Mouse (Mus musculus) heart, postnatal 10 days (tissue): Measurements from ENCODE around the gene Pank1. TPM values are rescaled to one million over a fixed set of nuclear protein-coding genes. Genes with fewer than 3 reads are reported as not detected.
A peak's percentile ranks its signal among the peaks of the same experiment; 100 is the strongest.

Experiments used
- DNase-seq, 2 experiments: peaks; one replicate each; pipeline ENCODE4 v3.0.0; 2021
- intact Hi-C: fragments of 180-260 bp; cut with DNase I; formaldehyde crosslinking; loops from one replicate; pipeline ENCODE4 v1.15.1; 2025
- total RNA-seq, 2 experiments: library from RNA; stranded (reverse); gene quantifications; 2 replicates each; pipeline ENCODE4 v1.2.3; 2021

Pank1 gene
- total RNA-seq, 2 experiments from 2014 or later = 30.3 to 41.0 TPM

DNA sequence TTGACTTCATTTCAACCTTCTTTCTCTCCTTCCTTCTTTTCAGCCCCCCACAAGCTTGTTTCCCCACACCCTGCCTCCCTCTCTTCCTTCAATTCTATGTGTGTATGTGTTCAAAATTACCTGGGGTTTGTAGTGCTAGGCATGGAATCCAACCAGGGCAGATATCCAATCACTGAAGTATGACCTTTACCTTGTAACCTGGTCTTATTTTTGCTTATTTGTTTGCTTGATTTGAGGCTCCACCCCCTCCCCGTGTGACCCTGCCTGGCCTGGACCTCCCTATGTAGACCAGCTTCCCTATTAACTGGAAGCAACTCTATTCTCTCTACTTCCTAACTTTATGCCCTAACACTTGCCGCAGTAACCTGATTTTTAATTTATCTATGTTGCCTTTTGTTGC lies 3.2 kb upstream of the Pank1 start:
- intact Hi-C loops = no loop called here
- DNase-seq = no peak

DNA sequence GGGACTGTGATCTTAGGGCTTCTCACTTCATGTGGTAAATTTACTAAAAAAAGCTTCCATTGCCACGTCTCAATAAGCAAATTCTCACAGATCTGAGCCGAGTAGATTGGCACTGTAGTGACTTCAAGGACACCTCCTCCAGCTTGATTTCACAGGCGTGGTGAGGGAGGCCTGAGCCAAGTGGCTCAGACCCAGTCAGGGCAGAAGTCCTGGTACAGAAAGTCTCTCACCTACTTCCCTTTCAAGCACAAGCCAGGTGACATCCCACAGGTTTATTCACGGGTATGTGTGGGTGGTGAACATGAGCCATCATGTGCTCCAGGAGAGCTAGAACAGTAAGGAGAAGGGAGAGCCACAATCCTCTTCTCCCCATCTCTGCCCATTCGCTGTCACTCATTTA lies 1.9 kb upstream of the Pank1 start:
- DNase-seq = no peak
- intact Hi-C loops = no loop called here

DNA sequence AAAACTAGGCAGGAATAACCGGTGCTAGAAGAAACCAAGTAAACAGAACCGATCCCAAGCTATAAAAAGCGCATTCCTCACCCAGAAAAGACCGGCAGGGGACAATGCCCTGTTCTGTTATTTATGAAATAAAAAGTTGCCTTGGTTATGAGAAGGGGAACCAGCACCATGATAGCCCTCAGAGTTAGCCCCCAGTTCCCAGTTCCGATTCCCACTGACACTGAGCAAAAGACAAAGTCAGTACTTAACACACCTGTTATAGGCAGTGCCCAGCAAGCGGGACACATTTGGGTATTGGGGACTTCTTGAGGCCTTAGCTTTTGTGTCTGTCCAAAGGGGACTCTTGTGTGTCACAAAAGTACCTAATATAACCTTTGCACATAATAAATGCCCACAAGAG lies 369 bp upstream of the Pank1 start:
- peak in 1 of 2 experiments; percentile 35 for DNase-seq
- intact Hi-C loops = loop anchor here (2.0 to 5.0 kb wide), 2 partner anchors 41 to 212 kb away; no protein-coding TSS in a partner anchor

DNA sequence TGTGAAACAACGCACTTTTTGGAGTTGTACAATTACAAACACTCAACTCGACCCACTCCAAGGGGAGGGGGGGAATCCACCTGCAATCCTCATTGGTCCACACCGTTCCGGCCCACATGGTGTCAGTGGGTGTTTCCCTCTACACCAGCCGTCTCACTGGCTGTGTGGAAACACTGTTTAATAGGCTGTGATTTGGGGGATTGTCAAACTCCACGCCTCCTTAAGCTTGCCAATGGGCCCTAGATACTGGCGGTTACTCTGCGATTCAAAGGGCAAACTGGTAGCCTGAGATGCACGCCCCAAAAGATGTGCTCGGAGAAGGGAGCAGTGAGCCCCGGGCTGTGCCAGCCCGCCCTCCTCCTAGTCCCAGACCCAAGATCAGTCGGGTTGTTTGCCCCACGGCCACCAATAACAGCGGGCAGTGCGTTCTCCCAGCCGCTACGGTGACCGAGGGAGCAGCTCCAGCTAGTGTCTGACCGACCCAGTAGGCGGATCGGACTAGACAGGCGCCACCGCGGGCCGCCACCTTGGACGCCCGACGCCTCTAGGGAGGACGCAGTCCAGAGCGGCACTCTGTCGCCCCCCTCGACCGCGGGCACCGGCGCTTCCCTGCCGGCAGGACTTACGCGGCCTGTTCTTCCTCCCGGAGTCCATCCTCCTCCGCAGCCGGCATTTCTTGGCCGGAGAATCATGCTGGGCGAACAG lies 1.2 kb downstream of the Pank1 start:
- DNase-seq = peak; percentile 90 to 92
- intact Hi-C loops = loop anchor here (1.0 to 5.0 kb wide), 4 partner anchors 22 to 211 kb away; no protein-coding TSS in a partner anchor

DNA sequence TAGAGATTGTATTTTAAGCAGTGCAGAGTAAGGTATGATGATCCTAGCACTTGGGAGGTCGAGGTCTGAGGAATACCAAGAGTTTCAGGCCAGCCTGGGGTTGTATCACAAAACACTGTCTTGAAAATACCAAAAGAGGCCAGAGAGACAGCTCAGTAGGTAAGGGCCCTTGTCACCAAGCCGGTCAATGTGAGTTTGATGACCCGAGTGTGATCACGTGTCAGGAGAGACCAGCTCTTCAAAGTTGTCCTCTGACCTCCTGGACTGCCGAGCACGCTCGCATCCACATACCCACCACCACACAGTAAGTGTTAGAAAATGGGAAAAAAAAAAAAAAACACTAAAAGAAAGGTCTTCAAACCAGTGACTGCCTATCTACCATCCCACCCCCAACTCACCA lies 2.6 kb downstream of the Pank1 start:
- intact Hi-C loops = loop anchor here (5.0 kb wide), 1 partner anchor 209 kb away; no protein-coding TSS in a partner anchor
- DNase-seq = no peak

DNA sequence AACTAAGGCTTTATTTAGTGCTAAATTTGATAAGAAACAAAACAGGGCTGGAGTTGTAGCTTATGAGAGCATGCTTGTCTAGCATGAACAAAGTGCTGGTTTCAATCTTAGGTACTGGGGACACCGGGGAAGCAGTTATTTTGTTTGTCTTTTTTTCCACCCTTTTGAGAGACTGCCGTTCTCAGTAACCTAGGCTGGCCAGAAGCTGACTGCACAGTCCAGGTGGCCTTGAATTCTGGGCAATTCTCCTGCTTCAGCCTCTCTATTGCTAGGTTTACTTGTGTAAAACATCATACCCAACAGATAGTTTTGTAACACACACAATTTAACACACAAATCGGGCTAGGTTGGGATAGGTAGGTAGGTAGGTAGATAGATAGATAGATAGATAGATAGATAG lies 9.9 kb downstream of the Pank1 start:
- DNase-seq = no peak
- intact Hi-C loops = no loop called here

DNA sequence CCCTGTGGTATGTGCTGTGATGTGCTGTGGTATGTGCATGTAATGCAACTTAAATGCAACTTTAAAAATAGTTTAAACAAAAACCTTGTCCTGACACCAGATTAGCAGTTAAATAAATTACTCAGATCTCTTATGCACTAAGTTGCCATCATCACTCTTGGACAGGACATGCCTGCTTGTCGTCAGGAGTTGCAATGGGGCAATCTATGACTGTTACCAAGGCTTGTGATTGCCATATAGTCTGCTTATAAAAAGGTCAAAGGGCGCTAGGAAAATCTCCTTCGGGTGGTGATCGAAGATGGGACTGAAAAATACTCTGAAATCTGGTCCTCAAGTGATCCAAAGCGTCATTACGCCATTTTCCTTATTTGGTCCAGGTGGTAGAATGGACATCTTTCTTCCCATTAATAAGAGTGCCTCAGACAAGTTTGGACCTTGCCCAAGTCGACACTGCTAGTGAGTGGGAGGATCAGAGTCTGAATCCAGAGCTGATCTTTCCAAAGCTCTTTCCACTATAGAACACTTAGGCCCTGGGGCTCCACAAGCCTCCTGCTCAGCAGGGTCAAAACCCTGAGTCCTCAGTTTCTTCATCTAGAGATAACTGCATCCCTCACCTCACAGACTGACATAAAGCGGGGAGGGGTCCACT lies 11.0 kb downstream of the Pank1 start:
- no peak for DNase-seq
- intact Hi-C loops = no loop called here

DNA sequence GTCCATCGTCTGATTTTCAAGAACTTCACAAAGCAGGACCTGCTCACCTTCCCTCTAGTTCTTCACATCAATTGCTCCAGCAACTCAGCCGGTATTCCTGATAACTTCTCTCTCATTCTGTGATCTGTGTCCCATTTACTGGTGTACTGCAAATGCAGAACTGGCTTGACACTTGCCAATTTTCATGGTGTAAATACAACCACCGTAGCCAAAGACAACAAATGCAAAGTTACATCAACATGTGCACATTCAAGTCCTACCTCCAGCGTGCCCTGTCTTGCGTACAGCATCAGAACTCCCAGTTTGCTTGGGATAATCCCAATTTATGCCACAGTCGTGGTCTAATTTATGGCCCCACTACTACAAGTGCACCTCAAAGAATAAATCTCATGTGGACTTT lies 15.5 kb downstream of the Pank1 start:
- intact Hi-C loops = no loop called here
- no peak for DNase-seq

DNA sequence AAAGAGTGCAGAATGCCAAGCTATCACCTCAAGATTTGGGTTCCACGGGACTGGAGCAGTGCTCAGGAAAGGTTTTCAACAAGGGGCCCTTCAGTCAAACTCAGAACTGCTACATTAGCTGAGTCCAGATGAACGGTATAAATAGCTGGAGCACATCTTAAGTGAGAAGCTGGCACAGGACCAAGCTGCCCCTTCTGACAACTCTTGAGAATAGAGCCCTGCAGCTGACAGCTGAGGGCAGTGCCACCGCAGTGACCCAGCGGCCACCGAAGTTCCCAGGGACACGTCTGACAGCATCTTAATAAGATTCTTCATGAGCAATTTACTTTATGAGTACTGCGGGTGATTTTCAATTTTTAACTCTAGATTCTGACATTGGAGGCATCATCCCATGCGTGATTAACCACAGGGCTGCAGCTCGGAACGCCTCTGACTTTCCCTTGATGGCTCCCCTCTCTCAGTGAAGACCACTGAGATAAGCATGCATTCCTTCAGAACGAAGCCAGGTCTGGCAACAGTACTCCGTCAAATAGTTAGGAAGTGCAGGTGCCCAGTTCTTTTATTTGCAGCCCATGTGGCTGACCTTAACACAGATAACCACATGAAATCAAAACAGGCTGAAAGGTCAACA lies 23.1 kb downstream of the Pank1 start:
- intact Hi-C loops = loop anchor here (1.0 kb wide), 1 partner anchor 22 kb away; no protein-coding TSS in a partner anchor
- peak; percentile 66 to 81 for DNase-seq

DNA sequence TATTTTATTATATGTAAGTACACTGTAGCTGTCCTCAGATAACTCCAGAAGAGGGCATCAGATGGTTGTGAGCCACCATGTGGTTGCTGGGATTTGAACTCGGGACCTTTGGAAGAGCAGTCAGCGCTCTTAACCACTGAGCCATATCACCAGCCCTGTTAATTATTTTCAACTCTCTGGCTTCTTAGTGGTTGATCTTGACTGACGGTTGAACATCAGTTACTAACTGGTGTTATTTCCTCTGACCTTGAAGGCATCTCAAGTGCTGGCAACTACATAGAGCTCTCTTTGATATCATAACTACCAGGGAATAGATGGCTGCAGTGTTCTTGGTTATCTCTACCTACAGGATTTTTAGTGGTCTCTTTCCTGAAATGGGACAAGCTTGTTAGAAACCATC lies 28.1 kb downstream of the Pank1 start:
- intact Hi-C loops = no loop called here

DNA sequence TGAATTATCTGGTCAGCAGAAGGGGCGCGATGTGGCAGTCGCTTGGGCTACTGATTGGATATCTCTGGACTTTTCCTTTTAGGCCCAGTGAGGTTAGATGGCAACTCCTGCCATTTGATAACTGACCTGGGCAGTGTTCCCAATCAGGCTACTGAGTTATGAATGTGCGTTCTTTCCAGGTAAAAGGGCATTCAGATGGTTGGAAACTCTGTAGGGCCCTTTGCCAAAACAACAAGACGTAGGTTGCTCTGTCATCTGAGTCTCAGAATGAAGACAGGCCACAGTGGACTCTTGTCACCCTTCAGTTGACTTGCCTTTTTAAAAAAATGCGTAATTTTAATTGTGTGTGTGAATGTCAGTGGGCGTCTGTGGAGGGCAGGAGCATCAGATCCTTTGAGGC lies 29.8 kb downstream of the Pank1 start:
- intact Hi-C loops = no loop called here
- DNase-seq = peak; percentile 55 to 71

More for the DNA sequence above, 28.1 kb downstream of the Pank1 start:
- DNase-seq = no peak

DNA sequence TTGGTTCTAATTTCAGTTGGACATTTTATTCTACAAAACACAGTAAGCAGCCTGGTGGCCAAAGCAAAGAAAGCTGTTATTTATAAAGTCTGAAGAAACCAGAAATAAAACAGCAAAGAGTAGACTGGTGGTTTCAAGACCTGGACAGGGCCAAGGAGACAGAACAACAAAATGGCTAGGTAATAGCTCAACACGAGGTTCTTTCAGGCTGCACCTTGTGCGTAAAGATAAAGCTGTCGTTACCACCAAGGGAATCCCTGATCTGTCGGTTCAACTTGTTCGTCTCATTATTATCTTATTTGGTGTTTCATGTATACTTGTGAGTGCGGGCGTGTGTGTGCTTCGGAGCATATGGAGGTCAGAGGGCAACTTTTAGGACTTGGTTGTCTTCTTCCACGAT lies 31.1 kb downstream of the Pank1 start:
- intact Hi-C loops = no loop called here

DNA sequence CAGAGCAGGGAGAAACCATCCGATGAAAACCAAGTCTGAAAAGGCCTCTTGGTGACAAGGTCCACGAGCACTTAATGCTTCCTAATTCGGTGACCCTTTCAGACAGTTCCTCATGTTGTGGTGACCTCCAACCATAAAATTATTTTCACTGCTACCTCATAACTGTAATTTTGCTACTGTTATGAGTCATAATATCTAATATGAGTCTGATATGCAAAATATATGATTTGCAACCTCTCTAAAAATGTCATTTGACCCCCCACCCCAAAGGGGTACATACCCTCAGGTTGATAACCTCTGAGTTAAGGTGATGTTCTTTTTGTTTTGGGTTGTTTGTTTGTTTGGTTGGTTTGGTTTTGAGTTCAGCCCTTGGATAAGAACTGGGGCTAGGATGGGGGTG lies 32.2 kb downstream of the Pank1 start:
- no peak for DNase-seq
- intact Hi-C loops = no loop called here

More for the DNA sequence above, 31.1 kb downstream of the Pank1 start:
- no peak for DNase-seq

DNA sequence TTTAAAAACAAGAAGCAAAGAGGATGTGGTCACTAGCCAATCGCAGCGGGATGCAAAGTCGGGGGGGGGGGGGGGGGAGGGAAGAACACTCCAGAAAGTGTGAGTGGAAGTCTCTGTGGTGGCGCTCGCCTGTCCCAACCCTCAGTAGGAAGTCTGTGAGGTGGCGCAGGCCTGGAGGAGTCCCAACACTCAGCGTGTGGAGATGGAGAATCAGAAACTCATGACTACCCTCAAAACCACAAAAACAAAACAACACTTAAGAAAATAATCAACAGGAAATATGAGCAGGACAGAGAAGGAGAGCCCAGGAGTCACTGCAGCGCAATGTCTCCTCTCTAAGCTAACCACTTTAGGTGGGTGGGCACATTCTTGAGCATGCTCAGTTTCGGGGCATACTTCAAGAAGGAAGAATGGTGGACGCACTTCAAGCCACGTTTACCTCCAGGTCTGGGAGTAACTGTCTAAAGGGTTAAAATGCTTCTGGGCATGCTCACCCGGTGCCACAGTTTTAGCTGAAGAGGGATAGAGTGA lies 32.7 kb downstream of the Pank1 start:
- DNase-seq = no peak
- intact Hi-C loops = no loop called here

DNA sequence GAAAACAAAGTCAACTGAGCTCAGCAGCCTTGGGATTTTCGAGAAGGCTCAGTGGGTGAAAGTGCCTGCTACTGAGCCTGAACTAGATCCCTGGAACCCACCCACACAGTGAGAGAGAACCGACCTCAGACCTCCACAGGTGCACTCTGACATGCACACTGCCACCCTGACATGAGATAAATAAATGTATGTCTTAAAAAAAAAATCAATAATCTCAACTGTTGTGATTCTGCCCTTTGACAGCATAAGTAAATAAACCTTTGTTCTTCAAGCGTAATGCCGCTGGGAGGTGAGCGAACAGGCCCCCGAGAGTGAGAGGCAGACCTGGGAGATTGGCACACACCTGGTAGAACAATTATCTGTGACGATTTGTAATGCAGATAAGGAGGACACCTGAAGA lies 33.2 kb downstream of the Pank1 start:
- intact Hi-C loops = no loop called here

DNA sequence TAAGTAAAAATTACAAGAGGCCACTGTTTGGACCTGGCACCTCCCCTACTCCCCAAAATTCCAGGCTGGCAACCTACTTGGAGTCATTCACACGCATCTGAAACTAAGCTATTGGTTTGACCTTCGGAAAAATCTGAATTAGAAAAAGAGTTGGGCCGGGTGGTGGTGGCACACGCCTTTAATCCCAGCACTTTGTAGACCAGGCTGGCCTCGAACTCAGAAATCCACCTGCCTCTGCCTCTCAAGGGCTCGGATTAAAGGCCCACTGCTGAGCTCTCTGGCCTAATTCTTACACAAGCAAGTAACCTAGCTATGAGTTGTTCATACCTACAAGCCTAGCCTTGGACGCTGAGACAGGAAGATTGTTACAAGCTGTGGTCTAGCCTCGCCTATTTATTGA lies 33.9 kb downstream of the Pank1 start:
- no peak for DNase-seq
- intact Hi-C loops = no loop called here

More for the DNA sequence above, 33.2 kb downstream of the Pank1 start:
- DNase-seq = no peak

DNA sequence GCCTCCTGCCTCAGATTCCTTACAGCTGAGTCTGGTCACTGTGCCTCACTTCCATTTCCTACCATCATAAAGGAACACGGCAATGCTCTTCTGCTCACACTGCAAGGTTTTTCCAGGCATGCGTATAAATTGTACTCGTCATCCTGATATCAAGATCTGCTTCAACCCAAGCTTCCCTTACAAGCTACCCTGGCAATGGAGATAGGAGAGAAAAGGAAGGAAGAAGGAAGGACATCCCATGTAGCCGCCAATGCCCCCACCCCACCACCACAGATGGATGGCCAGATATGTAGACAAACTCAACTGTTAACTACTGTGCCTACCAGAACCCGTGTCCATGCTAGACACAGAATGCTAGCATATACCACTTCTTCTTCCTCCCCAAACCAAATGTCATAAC lies 34.5 kb downstream of the Pank1 start:
- intact Hi-C loops = no loop called here
- no peak for DNase-seq

DNA sequence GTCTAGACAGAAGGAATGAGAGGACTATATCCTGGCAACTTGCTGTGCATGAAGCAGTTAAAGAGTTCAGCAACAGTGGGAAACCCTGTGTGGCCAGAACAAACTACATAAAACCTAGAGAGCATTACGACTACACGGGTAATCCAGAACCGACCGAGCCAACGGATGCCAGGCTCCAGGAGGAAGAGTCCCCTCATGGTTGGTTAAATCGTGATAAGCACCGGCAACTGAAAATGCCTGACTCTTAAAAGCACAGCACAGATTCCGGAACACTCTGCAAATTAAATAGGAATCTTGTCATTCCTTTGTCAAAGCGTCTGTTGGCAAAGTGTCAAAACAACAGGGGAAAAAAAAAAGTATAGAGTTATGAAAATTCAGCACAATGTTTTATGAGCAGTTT lies 35.2 kb downstream of the Pank1 start:
- intact Hi-C loops = no loop called here
- no peak for DNase-seq

DNA sequence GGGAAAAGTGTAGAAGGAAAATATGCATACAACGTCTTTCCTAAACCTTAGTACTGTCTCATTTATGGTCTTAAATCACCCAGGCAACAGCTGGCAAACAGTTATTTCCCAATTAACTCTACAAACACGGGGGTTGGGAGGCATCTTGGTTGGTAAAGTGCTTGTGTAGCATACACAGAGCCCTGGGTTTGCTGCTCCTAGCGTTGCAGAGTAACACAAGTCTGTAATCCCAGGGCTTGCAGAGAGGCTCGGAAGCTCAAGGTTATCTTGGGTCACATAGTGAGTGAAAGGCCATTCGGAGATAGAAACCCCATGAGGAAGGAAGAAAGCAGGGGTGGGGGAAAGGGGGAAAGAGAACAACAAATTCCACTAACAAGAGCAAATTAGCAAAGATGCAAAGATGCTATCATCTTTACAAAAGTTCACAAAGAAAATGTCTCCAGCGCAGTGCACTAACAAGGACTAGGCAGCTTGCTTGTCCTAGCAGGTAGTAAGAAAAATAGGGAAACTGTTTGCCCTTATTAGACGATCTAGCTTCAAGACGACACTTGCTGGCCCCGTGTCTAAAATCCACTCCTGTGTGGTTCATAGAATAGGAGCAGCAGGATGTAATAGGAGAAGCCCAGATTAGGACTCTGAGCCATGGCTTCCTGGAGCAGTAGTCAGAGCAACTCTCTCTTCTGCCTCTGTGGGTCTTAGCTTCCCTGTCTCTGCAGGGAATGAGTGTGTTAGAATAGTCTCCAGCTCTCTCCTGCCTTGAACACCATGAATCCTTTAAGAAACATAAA lies 37.3 kb downstream of the Pank1 start:
- no peak for DNase-seq
- intact Hi-C loops = no loop called here

DNA sequence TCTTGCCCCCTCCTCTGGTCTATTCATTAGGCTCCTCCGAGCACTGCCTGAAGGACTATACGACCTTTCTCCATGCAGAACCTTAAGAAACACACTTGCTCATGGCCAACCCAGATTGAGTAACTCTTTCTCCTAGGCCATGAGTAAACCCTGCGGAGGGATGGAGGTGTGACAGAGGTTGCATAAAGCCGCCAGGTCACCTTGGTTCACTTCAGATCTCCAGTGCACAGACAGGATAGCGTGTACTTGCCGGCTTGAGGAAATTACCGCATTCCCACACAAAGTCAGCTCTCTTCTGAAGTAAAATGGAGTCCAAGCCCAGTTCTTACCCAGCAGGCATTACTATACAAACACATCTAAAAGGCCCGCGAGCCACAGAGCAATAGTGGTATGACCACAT lies 40.6 kb downstream of the Pank1 start:
- intact Hi-C loops = no loop called here

DNA sequence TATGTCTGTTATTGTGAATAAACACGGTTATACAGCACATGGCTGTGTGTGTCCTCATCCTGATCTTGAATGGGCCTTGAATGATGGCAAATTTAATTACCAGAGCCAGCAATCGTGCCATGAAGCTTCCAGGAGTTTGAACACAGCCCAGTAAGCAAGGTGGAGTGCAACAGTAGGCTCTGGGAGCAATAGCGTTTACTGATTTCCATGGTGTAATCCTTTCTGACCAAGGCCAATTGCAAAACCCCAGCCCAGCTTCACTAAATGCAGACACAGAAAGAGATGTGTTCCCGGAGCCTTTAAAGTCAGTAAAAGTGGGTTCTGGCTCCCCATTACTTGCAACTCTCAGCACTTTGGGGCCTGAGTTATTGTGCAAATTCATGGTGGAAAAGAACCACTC lies 47.6 kb downstream of the Pank1 start:
- intact Hi-C loops = no loop called here
- DNase-seq = no peak

More for the DNA sequence above, 40.6 kb downstream of the Pank1 start:
- no peak for DNase-seq
